Mouse (Mus musculus) lung, embryonic 14.5 days (tissue): ENCODE results near the gene Polr2a. TPM values are rescaled to one million over a fixed set of nuclear protein-coding genes. Genes with fewer than 3 reads are reported as not detected.

Experiments
- ATAC-seq: fragments of 200-750 bp; cut with Nextera tagmentation; 2 replicates; pipeline ENCODE4 v1.8.0; 2017; ENCODE audit warnings: mild to moderate bottlenecking, moderate TSS enrichment, moderate library complexity; ENCODE audit not compliant: insufficient read depth
- DNase-seq: peaks from one replicate; pipeline ENCODE4 v3.0.0-alpha.2; 2015
- H3K27ac ChIP-seq: fragments of 300-500 bp; sonication (generic); 2 replicates; pipeline ENCODE4 v1.5.1; 2014; ENCODE audit warnings: low read depth, mild to moderate bottlenecking, moderate library complexity
- H3K27me3 ChIP-seq: fragments of 300-500 bp; sonication (generic); 2 replicates; pipeline ENCODE4 v1.6.1; 2014; ENCODE audit warnings: low read length, control low read depth; ENCODE audit not compliant: insufficient read depth
- H3K36me3 ChIP-seq: fragments of 300-500 bp; sonication (generic); 2 replicates; pipeline ENCODE4 v1.6.1; 2014; ENCODE audit warnings: control low read depth; ENCODE audit not compliant: insufficient read depth
- H3K4me1 ChIP-seq: fragments of 300-500 bp; sonication (generic); 2 replicates; pipeline ENCODE4 v1.6.1; 2014; ENCODE audit warnings: antibody characterized with exemption, control low read depth; ENCODE audit not compliant: insufficient read depth
- H3K4me2 ChIP-seq: fragments of 300-500 bp; sonication (generic); 2 replicates; pipeline ENCODE4 v1.6.1; 2014; ENCODE audit warnings: mild to moderate bottlenecking
- H3K4me3 ChIP-seq: fragments of 300-500 bp; sonication (generic); 2 replicates; pipeline ENCODE4 v1.5.1; 2014; ENCODE audit warnings: low read depth, low read length
- H3K9ac ChIP-seq: fragments of 300-500 bp; sonication (generic); 2 replicates; pipeline ENCODE4 v1.6.1; 2014
- H3K9me3 ChIP-seq: fragments of 300-500 bp; sonication (generic); 2 replicates; pipeline ENCODE4 v1.6.1; 2016; ENCODE audit warnings: low read depth, low read length, control low read depth
- CTCF ChIP-seq: IDR thresholded peaks from 2 replicates; pipeline ENCODE4 v1.5.1; 2016; ENCODE audit warnings: antibody characterized with exemption, low read depth
- whole genome bisulfite sequencing: fragments of 180-500 bp; shearing (Covaris S2); extraction: QIAGEN DNeasy Blood & Tissue Kit; methylation state at CpG from one replicate; pipeline ENCODE4 v1.1.7; 2014; 5-methylcytosine and 5-hydroxymethylcytosine counted together
- polyA plus RNA-seq: library from polyadenylated mRNA; unstranded; fragments of >200 nt; fragmentation: Nextera tagmentation; extraction: Ambion mirVana; gene quantifications from 2 replicates; pipeline ENCODE4 v1.2.1, GENCODE M21; 2014

The Polr2a gene
- polyA plus RNA-seq, 1 experiment from 2014 or later = 50.5 TPM

GRCm38 (mm10) chr11:69712954-69713672 is 45.3 kb downstream of the Polr2a start:
- no peak overlapping the region for H3K27ac ChIP-seq
- ATAC-seq = no peak
- no peaks in the 10 kb centered on the region for H3K9me3 ChIP-seq
- no peaks in the 10 kb centered on the region for H3K36me3 ChIP-seq
- TF ChIP-seq CTCF = no peak
- 76% methylated on average over 20 of the region's 20 CpGs for WGBS
- H3K27me3 ChIP-seq = no peaks in the 10 kb centered on the region
- H3K4me2 ChIP-seq = no peak overlapping the region
- H3K9ac ChIP-seq = no peak overlapping the region
- H3K4me1 ChIP-seq = 0 out of 2 replicates have a peak, but pooled peaks cover 3% of the 10 kb centered on the region
- H3K4me3 ChIP-seq = no peak overlapping the region
- no peak for DNase-seq

- no peak for TF ChIP-seq CTCF
- Histone ChIP-seq H3K27me3 (no peaks in the 10 kb centered on the region), H3K4me3 (no peak overlapping the region), H3K9me3 (no peaks in the 10 kb centered on the region), H3K4me1 (0 out of 2 replicates have a peak, but pooled peaks cover 2% of the 10 kb centered on the region), H3K36me3 (no peaks in the 10 kb centered on the region), H3K9ac (no peak overlapping the region), H3K27ac (no peak overlapping the region), H3K4me2 (no peak overlapping the region)
- DNase-seq (no peak), ATAC-seq (no peak)
- 75% methylated on average over 2 of the region's 2 CpGs for WGBS
These were observed 47.4 kb downstream of the Polr2a start for GRCm38 (mm10) chr11:69711082-69711481.

GRCm38 (mm10) chr11:69710470-69710869 is 48.0 kb downstream of the Polr2a start:
- Histone ChIP-seq H3K9ac (no peak overlapping the region), H3K4me2 (no peak overlapping the region), H3K27me3 (no peaks in the 10 kb centered on the region), H3K4me3 (no peak overlapping the region), H3K9me3 (no peaks in the 10 kb centered on the region), H3K36me3 (no peaks in the 10 kb centered on the region), H3K27ac (no peak overlapping the region), H3K4me1 (no peaks in the 10 kb centered on the region)
- DNase-seq (no peak), ATAC-seq (no peak)
- TF ChIP-seq CTCF = no peak
- WGBS = 71% methylated on average over 3 of the region's 3 CpGs

GRCm38 (mm10) chr11:69709554-69710446 is 48.6 kb downstream of the Polr2a start:
- Histone ChIP-seq H3K27me3 (no peaks in the 10 kb centered on the region), H3K36me3 (no peaks in the 10 kb centered on the region), H3K9ac (no peak overlapping the region; the same call in 1 of the 2 replicates), H3K4me1 (no peaks in the 10 kb centered on the region), H3K27ac (no peak overlapping the region), H3K4me3 (no peak overlapping the region), H3K4me2 (no peak overlapping the region), H3K9me3 (no peaks in the 10 kb centered on the region)
- ATAC-seq (no peak), DNase-seq (no peak)
- no peak for TF ChIP-seq CTCF
- WGBS = 42% methylated on average over 11 of the region's 11 CpGs

- H3K27ac ChIP-seq = no peak overlapping the region
- H3K4me3 ChIP-seq = no peak overlapping the region
- H3K4me1 ChIP-seq = no peaks in the 10 kb centered on the region
- no peak overlapping the region for H3K9ac ChIP-seq
- no peaks in the 10 kb centered on the region for H3K9me3 ChIP-seq
- TF ChIP-seq CTCF = no peak
- H3K4me2 ChIP-seq = no peak overlapping the region
- H3K27me3 ChIP-seq = no peaks in the 10 kb centered on the region
- ATAC-seq (no peak), DNase-seq (no peak)
- WGBS = 65% methylated on average over 3 of the region's 3 CpGs
- no peaks in the 10 kb centered on the region for H3K36me3 ChIP-seq
These were observed 49.7 kb downstream of the Polr2a start for GRCm38 (mm10) chr11:69708614-69709265.

- H3K36me3 ChIP-seq = no peaks in the 10 kb centered on the region
- H3K27ac ChIP-seq = no peak overlapping the region
- no peaks in the 10 kb centered on the region for H3K4me1 ChIP-seq
- no peak overlapping the region for H3K4me2 ChIP-seq
- H3K9ac ChIP-seq = no peak overlapping the region
- H3K27me3 ChIP-seq = no peaks in the 10 kb centered on the region
- DNase-seq = no peak
- no peak for TF ChIP-seq CTCF
- no peak overlapping the region for H3K4me3 ChIP-seq
- ATAC-seq = no peak
- H3K9me3 ChIP-seq = no peaks in the 10 kb centered on the region
- WGBS = 80% methylated on average over 4 of the region's 4 CpGs
These were observed 50.5 kb downstream of the Polr2a start for GRCm38 (mm10) chr11:69707873-69708381.

GRCm38 (mm10) chr11:69707480-69707847 is 51.0 kb downstream of the Polr2a start:
- Histone ChIP-seq H3K4me3 (no peak overlapping the region), H3K27ac (no peak overlapping the region), H3K4me2 (no peak overlapping the region), H3K4me1 (no peaks in the 10 kb centered on the region), H3K27me3 (no peaks in the 10 kb centered on the region), H3K9ac (no peak overlapping the region), H3K36me3 (no peaks in the 10 kb centered on the region), H3K9me3 (no peaks in the 10 kb centered on the region)
- no peak for ATAC-seq
- no peak for TF ChIP-seq CTCF
- DNase-seq = no peak
- WGBS = 76% methylated on average over 4 of the region's 4 CpGs
